Mouse (Mus musculus) ES-E14 (cell line): ENCODE results near the gene Inca1.

Source experiments
- CHD2 ChIP-seq: IDR thresholded peaks from 2 replicates; pipeline ENCODE4 v1.6.1; 2014; ENCODE audit warnings: mild to moderate bottlenecking, low read depth, low read length, inconsistent platforms
- ZNF384 ChIP-seq: IDR thresholded peaks from 2 replicates; pipeline ENCODE4 v1.6.1; 2012; ENCODE audit warnings: low read depth, low read length, inconsistent platforms

- no peak for TF ChIP-seq ZNF384
- no peak for TF ChIP-seq CHD2
These were observed 51.4 kb downstream of the Inca1 start for GRCm38 (mm10) chr11:70648512-70648911.
